Mouse (Mus musculus): ENCODE data around the gene Ppara. TPM values are rescaled to one million over a fixed set of nuclear protein-coding genes. Genes with fewer than 3 reads are reported as not detected.
A peak's percentile ranks its signal among the peaks of the same experiment; 100 is the strongest.

The Ppara gene
- polyA plus RNA-seq, 1 experiment from 2014 or later: 1.2 TPM

- DNase-seq (ENCODE audit: low spot score): peak; percentile 74
- H3K4me1 ChIP-seq (replicated peaks; ENCODE audit: control insufficient read depth, insufficient read depth, low read length): no peaks in the 10 kb centered on the region
- H3K9ac ChIP-seq: peak within 1 kb of the TSS; percentile 45
- H3K27ac ChIP-seq: no peak within 1 kb of the TSS
- peak; percentile 90 for ATAC-seq (ENCODE audit: low FRiP score)
- H3K4me3 ChIP-seq (replicated peaks; ENCODE audit: low read length): peak within 1 kb of the TSS; percentile 39
- H3K36me3 ChIP-seq (replicated peaks; ENCODE audit: control insufficient read depth, insufficient read depth): no peaks in the 10 kb centered on the region
- 1% methylated on average over 27 of the region's 27 CpGs for WGBS
- peak within 1 kb of the TSS; percentile 67 for H3K4me2 ChIP-seq (replicated peaks)
- H3K27me3 ChIP-seq (ENCODE audit: control insufficient read depth, insufficient read depth, low read length): no peaks in the 10 kb centered on the region
- H3K9me3 ChIP-seq (ENCODE audit: control insufficient read depth, low read length): no peaks in the 10 kb centered on the region
Measured at GRCm38 (mm10) chr15:85831954-85832590, 97.3 kb downstream of the Ppara start, which contains the start of gene Ttc38. TSS of gene Ttc38 (plus strand) at chr15:85832306.

- ATAC-seq (ENCODE audit: low FRiP score) (no peak), DNase-seq (ENCODE audit: low spot score) (no peak)
- no peaks in the 10 kb centered on the region for H3K27me3 ChIP-seq (ENCODE audit: control insufficient read depth, insufficient read depth, low read length)
- peak overlapping the region; percentile 45 for H3K9ac ChIP-seq
- WGBS: 57% methylated on average over 8 of the region's 8 CpGs
- H3K4me3 ChIP-seq (replicated peaks; ENCODE audit: low read length): peak overlapping the region; percentile 39
- peak overlapping the region; percentile 67 for H3K4me2 ChIP-seq (replicated peaks)
- no peaks in the 10 kb centered on the region for H3K36me3 ChIP-seq (replicated peaks; ENCODE audit: control insufficient read depth, insufficient read depth)
- H3K4me1 ChIP-seq (replicated peaks; ENCODE audit: control insufficient read depth, insufficient read depth, low read length): no peaks in the 10 kb centered on the region
- H3K9me3 ChIP-seq (ENCODE audit: control insufficient read depth, low read length): no peaks in the 10 kb centered on the region
- H3K27ac ChIP-seq: no peak overlapping the region
Measured at GRCm38 (mm10) chr15:85832599-85832998, 97.8 kb downstream of the Ppara start.

- Histone ChIP-seq H3K4me3 (replicated peaks; ENCODE audit: low read length) (no peak overlapping the region), H3K9ac (no peak overlapping the region)
- ATAC-seq (ENCODE audit: low FRiP score): no peak
Measured at GRCm38 (mm10) chr15:85835335-85835734, 100.6 kb downstream of the Ppara start.

GRCm38 (mm10) chr15:85836887-85837286 is 102.1 kb downstream of the Ppara start:
- no peak overlapping the region for H3K27ac ChIP-seq
- no peaks in the 10 kb centered on the region for H3K4me1 ChIP-seq (replicated peaks; ENCODE audit: control insufficient read depth, insufficient read depth, low read length)
- H3K27me3 ChIP-seq (ENCODE audit: control insufficient read depth, insufficient read depth, low read length): no peaks in the 10 kb centered on the region
- H3K4me3 ChIP-seq (replicated peaks; ENCODE audit: low read length): no peak overlapping the region
- no peaks in the 10 kb centered on the region for H3K36me3 ChIP-seq (replicated peaks; ENCODE audit: control insufficient read depth, insufficient read depth)
- no peak overlapping the region for H3K4me2 ChIP-seq (replicated peaks)
- H3K9me3 ChIP-seq (ENCODE audit: control insufficient read depth, low read length): no peaks in the 10 kb centered on the region
- DNase-seq (ENCODE audit: low spot score) (no peak), ATAC-seq (ENCODE audit: low FRiP score) (no peak)
- H3K9ac ChIP-seq: no peak overlapping the region
- WGBS: 96% methylated on average over 5 of the region's 5 CpGs

More at GRCm38 (mm10) chr15:85835335-85835734, 100.6 kb downstream of the Ppara start:
- no peak overlapping the region for H3K4me2 ChIP-seq (replicated peaks)
- no peaks in the 10 kb centered on the region for H3K27me3 ChIP-seq (ENCODE audit: control insufficient read depth, insufficient read depth, low read length)
- H3K36me3 ChIP-seq (replicated peaks; ENCODE audit: control insufficient read depth, insufficient read depth): no peaks in the 10 kb centered on the region
- H3K4me1 ChIP-seq (replicated peaks; ENCODE audit: control insufficient read depth, insufficient read depth, low read length): no peaks in the 10 kb centered on the region
- WGBS: 62% methylated on average over 3 of the region's 3 CpGs
- no peak for DNase-seq (ENCODE audit: low spot score)
- no peaks in the 10 kb centered on the region for H3K9me3 ChIP-seq (ENCODE audit: control insufficient read depth, low read length)
- H3K27ac ChIP-seq: no peak overlapping the region

- 36% methylated on average over 6 of the region's 6 CpGs for WGBS
- Histone ChIP-seq H3K4me2 (replicated peaks) (no peak overlapping the region), H3K27me3 (ENCODE audit: control insufficient read depth, insufficient read depth, low read length) (no peaks in the 10 kb centered on the region), H3K36me3 (replicated peaks; ENCODE audit: control insufficient read depth, insufficient read depth) (no peaks in the 10 kb centered on the region), H3K4me3 (replicated peaks; ENCODE audit: low read length) (no peak overlapping the region), H3K9me3 (ENCODE audit: control insufficient read depth, low read length) (no peaks in the 10 kb centered on the region), H3K4me1 (replicated peaks; ENCODE audit: control insufficient read depth, insufficient read depth, low read length) (no peaks in the 10 kb centered on the region), H3K27ac (no peak overlapping the region), H3K9ac (no peak overlapping the region)
- DNase-seq (ENCODE audit: low spot score) (no peak), ATAC-seq (ENCODE audit: low FRiP score) (no peak)
Measured at GRCm38 (mm10) chr15:85840983-85841382, 106.2 kb downstream of the Ppara start.

- H3K4me1 ChIP-seq (replicated peaks; ENCODE audit: control insufficient read depth, insufficient read depth, low read length): no peaks in the 10 kb centered on the region
- no peak overlapping the region for H3K4me2 ChIP-seq (replicated peaks)
- H3K36me3 ChIP-seq (replicated peaks; ENCODE audit: control insufficient read depth, insufficient read depth): no peaks in the 10 kb centered on the region
- no peak overlapping the region for H3K9ac ChIP-seq
- no peak overlapping the region for H3K4me3 ChIP-seq (replicated peaks; ENCODE audit: low read length)
- DNase-seq (ENCODE audit: low spot score) (no peak), ATAC-seq (ENCODE audit: low FRiP score) (no peak)
- WGBS: 74% methylated on average over 5 of the region's 5 CpGs
- H3K27me3 ChIP-seq (ENCODE audit: control insufficient read depth, insufficient read depth, low read length): no peaks in the 10 kb centered on the region
- no peak overlapping the region for H3K27ac ChIP-seq
- no peaks in the 10 kb centered on the region for H3K9me3 ChIP-seq (ENCODE audit: control insufficient read depth, low read length)
Measured at GRCm38 (mm10) chr15:85841796-85842360, 107.1 kb downstream of the Ppara start.

GRCm38 (mm10) chr15:85845071-85845470 is 110.3 kb downstream of the Ppara start:
- no peak overlapping the region for H3K9ac ChIP-seq
- H3K27me3 ChIP-seq (ENCODE audit: control insufficient read depth, insufficient read depth, low read length): no peaks in the 10 kb centered on the region
- no peak overlapping the region for H3K27ac ChIP-seq
- ATAC-seq (ENCODE audit: low FRiP score): no peak
- H3K9me3 ChIP-seq (ENCODE audit: control insufficient read depth, low read length): no peaks in the 10 kb centered on the region
- H3K4me1 ChIP-seq (replicated peaks; ENCODE audit: control insufficient read depth, insufficient read depth, low read length): no peaks in the 10 kb centered on the region
- no peak overlapping the region for H3K4me3 ChIP-seq (replicated peaks; ENCODE audit: low read length)
- H3K4me2 ChIP-seq (replicated peaks): no peak overlapping the region
- DNase-seq (ENCODE audit: low spot score): no peak
- H3K36me3 ChIP-seq (replicated peaks; ENCODE audit: control insufficient read depth, insufficient read depth): no peaks in the 10 kb centered on the region

GRCm38 (mm10) chr15:85851656-85852392 is 117.0 kb downstream of the Ppara start:
- Histone ChIP-seq H3K9ac (no peak overlapping the region), H3K9me3 (ENCODE audit: control insufficient read depth, low read length) (no peaks in the 10 kb centered on the region), H3K27ac (no peak overlapping the region), H3K4me2 (replicated peaks) (no peak overlapping the region), H3K4me1 (replicated peaks; ENCODE audit: control insufficient read depth, insufficient read depth, low read length) (no peaks in the 10 kb centered on the region), H3K27me3 (ENCODE audit: control insufficient read depth, insufficient read depth, low read length) (no peaks in the 10 kb centered on the region), H3K4me3 (replicated peaks; ENCODE audit: low read length) (no peak overlapping the region), H3K36me3 (replicated peaks; ENCODE audit: control insufficient read depth, insufficient read depth) (no peaks in the 10 kb centered on the region)
- WGBS: 84% methylated on average over 12 of the region's 12 CpGs
- DNase-seq (ENCODE audit: low spot score) (no peak), ATAC-seq (ENCODE audit: low FRiP score) (no peak)
